Mouse (Mus musculus) ovary, postnatal 10 days (tissue): ENCODE measurements around the gene Ifitm6.
"Not testable (repeated sequence)": the region's sequence is repeated elsewhere in the genome, so short reads cannot be mapped to it uniquely, and the experiment has no call there.

Experiments used
- DNase-seq: peaks from one replicate; pipeline ENCODE4 v3.0.0; 2022; ENCODE audit warnings: low spot score

Gene Ifitm6

DNA sequence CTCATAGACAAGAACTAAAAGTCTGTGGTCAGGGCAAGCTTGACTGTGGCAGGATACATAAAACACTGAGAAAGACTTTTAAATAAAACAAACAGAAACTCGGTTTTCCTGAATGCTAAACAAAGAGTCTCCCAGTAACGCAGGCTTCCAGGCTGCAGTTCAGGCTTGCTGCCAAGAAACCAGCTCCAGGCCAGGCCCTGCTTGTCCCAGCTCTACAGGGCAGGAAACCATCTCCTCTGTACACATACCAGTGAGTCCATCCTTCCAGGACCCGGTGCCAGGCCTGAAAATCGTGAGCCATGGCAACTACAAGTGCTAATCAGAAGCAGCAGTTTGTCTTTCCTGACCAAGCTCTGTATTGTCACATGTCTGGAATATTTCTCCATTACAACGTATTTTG lies 23.9 kb upstream of the Ifitm6 start:
- DNase-seq, result no peak

DNA sequence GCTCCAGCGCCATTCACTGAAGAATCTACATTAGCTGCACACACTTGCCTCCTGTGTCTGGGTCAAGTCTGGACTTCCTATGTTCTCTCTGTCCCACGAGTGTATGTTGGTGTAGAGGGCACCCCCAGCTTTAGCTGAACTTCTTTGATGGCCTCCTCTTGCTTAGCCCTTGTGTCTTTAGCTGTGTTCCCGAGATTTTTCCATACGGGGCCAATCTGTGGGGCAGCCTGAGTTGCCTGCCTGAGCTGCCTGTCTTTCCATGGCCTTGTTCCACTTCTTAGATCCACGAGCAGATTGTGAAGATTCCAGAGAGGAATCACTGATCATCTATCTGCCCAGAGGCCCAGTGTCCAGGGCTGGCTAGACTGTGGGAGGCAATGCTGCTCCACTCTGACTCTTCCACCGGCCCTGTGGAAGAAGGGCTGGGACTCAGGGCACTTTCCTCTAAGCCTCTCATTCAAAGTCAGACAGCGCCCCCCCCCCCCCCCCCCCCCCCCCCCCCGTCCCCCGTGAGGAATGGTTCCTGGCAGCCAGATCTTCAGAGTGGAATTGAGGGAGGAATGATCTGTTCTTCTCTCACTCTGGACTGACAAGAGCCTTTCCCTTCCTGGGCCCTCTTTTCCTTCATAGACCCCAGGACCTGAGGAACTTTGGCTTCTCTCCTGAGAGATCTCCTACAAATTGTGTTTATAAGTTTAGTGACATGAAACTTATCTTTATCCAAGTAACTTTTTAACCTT lies 23.3 kb upstream of the Ifitm6 start:
- no peak for DNase-seq

DNA sequence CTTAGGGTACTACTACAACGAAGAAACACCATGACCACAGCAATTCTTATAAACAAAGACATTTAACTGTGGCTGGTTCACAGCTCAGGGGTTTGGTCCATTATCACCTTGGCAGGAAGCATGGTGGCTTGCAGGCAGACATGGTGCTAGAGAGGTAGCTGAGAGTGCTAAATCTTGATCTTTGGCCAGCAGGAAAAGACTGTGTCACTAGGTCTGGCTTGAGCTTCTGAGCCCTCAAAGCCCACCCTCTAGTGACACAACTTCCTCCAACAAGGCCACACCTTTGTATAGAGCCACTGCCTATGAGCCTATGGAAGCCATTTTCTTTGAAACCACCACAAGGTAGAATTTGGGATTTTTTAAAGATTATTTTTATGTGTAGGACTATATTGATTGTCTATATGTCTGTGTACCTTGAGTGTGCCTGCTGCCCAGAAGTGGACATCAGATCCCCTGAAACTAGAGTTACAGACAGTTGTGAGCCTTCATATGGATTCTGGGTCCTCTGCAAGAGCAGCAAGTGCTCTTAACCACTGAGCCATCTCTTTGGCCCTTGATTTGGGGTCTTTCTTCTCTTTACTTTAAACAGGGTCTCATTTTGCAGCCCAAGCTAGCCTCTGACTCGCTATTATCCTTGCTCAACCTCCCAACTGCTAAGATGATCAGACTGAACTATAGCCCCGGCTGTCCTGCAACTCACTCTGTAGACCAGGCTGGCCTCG lies 21.8 kb upstream of the Ifitm6 start:
- no peak for DNase-seq

DNA sequence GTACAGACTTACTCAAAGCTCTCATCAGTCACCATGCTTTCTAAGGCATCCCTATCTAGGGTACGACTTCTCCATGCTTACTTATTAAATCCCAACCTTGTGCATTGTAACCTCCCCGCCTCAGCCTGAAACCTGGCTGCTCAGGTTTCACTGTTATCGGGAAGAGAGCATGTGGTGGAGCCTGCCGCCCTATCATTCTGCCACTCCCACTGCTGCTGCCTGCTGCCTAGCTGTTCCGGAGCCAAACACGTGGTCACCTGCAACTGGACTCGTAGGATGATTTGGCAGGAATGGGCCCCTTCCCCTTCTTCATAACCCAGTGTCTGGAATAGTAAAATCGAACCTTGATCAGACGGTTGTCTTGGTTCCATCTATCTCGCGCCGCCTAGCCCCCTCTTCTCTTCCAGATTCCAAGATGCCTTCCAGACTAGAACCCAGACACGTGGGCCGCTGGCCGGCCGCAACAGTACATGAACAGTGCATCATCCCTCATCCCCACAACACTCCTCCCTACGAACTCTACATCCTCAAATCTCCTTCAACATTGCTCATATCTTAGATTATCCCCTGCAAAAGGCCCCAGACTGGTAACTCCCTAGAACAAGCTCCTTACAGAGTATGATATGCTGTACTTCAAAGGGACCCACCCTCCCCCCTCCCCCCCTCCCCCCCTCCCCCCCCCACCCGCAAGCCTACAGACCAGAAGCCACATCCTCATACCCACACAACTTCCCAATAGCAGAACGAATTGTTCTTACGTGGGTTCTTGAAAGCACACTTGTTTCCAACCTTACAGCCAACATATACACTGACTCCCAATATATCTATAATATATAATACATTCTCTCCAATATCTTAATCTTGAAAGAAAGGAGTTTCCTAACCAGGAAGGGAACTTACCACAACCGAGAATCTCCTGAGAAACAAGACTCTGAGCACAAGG lies 20.6 kb upstream of the Ifitm6 start:
- no peak for DNase-seq

DNA sequence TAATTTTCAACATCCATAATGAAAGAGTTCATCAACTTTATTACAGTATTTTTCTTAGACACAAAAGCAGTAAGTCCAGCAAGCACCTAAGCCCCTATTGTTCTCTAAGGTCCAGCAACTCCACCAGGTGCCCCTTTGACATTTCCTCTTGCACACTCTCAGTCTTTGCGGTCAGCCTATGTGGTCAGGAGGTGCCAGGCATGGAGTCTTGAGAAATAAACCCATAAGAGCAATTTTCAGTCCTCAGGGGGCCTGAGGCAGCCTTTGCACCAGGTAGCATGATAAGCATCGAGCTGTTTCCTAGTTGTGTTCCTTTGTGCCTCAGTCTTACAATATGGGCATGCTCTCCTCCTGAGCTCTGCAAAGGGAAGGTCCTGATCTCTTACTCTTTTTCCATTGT lies 18.9 kb upstream of the Ifitm6 start:
- not testable (repeated sequence) for DNase-seq

DNA sequence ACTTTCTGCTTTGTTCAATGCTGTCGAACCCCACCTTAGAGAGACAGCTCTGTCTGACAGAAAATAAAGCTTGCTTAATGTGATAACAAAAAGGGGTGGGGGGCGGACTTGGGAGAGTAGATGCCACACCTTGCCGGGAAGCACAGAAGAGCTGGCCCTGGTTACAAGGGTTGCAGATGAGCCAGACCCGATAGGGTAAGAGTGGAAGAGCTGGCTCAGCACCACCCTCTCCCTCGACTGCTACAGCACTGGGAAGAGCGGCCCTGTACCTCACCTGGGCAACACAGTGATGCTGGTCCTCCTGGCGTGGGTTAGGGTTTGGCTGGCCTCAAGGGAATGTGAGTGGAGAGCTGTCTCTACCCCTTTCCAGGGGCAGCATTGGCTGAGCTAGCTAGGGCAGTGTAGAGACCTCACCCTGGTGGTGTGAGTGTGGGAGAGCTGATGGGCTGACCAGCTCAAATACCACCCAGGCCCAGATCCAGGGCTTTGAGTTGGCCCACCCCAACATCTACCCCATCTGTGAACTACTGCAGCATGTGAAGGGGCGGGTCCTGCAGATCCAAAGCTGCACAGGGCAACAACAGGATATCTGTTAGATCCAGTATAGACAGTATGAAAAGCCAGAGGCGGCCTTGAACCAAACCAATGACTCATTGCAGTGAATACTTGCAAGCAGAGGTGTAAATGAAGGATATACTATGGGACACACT lies 14.9 kb upstream of the Ifitm6 start:
- DNase-seq, result no peak

DNA sequence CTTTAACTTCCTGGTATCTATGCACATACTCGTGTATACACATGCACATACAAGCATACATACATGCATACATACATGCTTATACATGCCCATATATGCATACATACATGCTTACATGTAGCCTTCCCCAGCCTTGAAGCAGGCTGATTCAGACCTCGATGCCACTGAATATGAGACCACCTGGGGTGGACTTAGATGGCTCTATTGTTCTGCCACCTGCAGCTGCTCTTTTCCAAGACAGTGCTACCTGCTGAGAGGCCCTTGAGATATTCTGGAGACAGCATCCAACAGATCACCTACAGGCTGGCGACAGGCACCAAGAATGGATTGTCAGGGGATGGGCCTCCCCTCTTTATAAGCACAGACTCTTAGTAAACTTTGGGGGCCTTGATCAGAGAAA lies 12.7 kb upstream of the Ifitm6 start:
- DNase-seq, result no peak

DNA sequence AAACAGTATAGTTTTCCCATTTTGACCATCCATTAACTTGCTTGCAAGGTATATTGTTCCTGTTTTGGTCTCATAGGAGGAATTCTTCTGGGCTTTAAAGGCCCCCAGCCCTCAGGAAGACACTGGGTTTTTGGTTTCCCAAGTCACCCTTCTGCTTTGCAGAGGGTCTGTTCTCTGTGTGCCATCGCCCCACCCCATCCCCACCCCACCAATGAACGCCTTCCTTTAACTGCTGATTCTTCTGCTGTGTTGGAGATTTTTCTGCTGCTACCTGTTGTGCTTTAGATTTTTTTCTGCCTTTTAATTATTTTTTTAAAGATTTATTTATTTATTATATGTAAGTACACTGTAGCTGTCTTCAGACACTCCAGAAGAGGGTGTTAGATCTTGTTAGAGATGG lies 11.1 kb upstream of the Ifitm6 start, which contains the start of gene Gm17387:
TSS of gene Gm17387 (plus strand) at position 301 of the 400 bp plus-strand sequence.
- no peak for DNase-seq

DNA sequence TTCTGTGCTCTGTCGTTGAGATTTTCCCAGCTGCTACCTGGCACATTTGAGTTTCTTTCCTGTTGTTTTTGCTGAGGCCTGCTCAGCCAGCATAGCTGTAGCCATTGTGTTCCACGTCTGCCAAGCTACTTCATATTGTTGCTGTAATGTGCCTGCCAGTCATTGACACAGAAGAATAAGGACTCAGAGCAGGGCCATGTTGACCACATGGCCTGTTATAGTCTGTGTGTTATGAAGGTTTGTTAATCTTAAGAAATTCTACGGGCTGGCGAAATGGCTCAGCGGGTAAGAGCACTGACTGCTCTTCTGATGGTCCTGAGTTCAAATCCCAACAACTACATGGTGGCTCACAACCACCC lies 9.0 kb upstream of the Ifitm6 start:
- no peak for DNase-seq

DNA sequence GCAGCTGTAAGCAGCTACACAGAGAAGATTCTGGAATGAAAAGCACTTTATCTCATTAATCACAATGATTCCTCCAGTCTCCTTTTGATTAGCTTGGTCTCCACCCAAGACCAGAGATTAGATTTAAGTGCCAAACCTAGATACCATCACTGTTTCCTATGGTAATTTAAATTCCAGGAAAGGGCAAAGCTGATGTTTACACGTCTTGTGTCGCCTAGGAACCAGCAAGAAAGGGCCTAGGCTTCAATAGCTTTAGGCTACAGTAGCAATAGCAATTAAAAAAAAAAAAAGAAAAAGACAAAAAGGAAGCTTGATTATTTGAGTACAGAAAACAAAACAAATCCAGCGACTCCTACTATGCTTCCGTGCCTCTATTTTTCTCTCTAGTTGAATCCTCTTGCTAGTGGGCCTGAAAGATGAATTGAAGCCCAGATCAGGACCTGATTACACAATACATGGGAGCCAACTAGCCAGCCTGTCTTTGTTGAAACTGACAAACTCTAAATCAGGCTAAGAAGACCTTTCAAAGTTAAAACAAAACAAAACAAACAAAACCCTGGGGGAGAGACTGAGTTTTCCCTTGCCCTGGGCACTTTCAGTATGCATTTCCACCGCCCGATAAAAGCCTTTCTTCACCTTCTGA lies 8.5 kb upstream of the Ifitm6 start:
- DNase-seq, result no peak

DNA sequence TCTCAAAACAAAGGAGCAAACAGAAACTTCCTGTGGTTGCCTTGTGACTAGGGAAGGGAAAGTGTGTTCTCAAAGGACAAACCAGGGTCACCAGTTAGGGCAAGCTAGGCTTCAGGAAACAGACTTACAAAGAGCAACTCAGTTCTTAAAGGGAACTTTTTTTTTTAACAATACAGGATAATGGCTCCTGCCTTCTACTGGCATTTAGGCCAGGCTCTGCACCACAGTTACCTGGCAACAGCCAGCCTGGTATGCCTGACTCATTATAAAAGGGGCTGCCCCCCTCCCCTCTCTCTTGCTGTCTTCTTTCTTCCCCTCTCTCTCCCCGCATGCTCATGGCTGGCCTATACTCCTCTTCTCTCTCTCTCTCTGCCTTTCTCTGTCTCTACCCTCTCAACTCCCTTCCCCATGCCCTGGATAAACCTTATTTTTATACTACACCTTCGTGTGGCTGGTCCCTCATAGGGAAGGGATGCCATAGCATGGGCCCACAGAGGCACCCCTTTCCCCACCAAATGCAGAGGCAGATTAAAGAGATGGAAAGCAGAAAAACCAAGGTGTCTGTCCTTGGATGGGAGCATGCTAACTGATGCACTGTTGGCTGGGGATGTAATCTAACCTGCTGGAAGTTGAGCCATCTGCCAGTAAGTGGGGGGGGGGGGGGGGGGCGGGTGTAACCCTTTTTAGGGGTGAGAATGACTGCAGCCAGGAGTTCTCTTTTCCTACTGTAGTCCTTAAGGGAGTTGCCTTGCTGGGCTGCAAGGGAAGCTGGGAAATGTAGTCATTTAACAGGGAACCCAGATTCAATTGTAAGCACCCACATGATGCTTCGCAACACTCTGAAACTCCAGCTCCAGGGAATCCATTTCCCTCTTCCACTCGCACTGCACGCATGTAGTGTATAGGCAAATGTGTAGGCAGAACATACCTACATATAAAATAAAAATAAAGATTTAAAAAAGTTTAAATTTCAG lies 7.4 kb upstream of the Ifitm6 start:
- no peak for DNase-seq

DNA sequence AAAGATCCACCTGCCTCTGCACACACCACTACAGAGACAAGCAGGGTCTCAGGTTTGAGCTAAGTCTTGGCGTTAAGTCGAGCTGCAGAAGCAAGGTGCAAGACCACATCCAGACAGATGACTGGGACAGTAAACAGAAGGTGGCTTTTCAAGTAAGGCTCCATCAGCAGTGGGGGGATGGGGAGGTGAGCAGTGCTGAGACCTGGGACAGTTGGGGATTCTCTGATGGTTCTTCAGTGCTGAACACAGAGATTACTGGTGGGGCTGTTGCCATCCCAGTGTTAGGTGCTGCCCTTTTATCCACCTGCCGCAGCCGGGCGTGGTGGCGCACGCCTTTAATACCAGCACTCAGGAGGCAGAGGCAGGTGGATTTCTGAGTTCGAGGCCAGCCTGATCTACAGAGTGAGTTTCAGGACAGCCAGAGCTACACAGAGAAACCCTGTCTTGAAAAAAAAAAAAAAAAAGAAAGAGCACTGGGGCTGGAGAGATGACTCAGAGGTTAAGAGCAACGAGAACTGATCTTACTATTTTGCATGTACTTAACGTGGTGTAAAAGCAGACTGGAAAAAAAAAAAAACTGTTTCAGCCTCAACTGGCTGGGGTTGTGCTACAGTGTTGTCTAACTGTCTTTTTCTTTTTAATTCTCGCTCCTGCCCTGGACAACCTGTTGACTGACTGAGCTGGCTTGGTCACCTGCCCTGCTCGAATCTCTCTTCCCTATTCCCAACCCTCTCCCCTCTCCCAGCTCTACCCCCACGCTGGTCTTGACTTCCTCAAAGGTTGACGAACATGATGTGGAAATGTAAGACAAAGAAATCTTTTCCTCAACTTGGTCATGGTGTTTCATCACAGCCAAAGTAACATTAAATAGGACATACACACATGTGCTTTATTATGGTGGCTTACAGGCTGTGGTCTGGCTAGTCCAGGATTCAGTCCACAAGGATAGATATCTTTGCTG lies 4.0 kb upstream of the Ifitm6 start:
- no peak for DNase-seq

DNA sequence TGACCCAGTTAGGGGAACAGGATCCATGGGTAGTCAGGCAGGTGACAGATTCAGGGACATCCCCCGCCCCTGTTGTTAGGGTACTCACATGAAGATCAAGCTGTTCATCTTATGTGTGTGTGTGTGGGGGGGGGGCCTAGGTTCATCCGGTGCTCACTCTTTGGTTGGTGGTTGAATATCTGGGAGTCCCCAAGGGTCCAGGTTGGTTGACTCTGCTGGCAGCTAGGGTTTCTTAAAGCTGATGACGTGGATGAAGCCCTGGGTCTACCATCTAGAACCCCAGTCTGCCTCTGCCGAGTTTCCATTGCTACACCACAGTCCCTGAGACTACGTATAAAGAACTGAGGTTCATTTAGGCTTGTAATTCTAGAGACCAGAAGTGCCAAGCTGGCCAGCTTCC lies 1.3 kb upstream of the Ifitm6 start:
- DNase-seq, result no peak

DNA sequence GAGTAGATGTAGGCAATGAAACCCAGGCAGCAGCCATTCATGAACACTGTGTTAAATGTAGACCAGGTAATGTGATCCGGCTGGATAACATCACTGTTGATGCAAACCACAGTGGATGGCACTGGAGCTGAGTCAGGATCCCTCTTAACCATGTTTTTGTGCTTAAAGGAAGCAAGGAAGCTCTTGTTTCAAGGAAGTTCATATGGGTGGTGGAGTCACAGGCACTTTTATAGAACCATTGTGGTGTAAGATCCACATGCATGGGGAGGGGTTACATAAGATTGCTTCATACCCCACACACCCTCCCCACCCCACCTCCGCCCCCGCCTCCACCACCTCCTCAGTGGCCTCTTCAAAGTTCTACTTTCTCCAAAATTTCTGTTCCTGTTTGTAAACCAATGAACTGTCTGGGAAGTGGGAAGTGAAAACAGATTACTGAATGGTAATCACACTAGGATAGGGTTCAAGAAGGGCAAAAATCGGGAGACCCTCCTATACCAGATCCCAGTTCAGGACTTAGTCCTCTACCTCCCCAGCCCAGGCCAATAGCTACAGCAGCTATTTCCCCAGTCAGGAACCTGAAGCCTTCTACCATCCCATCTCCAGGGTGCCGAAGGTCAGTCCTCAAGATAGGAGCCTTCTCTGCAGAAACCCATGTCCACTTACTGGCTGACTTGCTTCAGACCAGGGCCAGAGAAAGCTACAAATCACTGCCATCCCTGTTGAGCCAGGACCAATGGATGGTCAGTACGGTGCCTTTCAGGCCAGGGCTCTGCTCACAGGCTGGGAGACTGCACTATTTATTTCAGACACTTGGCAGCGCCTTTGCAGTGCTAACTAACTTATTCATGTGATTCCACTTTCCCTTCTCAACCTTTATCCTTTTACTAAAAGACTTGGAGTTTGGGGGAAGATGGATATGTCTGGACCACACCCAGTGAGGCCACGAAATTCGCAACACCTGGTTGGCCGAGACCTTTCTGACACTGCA lies 722 bp downstream of the Ifitm6 start:
- DNase-seq, result no peak

DNA sequence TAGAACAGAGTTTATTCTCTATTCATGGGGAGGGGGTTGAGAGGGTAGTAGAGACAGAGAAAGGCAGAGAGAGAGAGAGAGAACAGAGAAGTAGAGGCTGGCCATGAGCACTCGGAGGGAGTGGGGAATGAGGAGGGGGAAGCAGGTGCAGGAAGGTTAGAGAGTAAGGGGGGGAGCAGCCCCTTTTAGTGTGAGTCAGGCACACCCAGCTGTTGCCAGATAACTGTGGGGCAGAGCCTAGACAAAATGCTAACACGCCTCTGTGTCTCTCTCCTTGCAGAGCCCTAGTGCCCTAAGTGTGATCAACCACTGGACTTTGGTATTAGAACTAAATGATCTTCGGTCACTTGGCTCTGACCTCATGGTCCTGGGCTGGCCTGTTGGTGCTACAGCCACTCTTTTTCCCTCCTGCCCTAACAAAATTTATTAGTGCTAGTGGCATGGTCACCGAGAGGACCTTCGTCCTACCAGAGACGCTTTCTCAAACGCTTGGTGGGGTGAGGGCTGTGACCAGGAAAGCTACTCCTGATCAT lies 6.4 kb downstream of the Ifitm6 start:
- DNase-seq, result no peak

DNA sequence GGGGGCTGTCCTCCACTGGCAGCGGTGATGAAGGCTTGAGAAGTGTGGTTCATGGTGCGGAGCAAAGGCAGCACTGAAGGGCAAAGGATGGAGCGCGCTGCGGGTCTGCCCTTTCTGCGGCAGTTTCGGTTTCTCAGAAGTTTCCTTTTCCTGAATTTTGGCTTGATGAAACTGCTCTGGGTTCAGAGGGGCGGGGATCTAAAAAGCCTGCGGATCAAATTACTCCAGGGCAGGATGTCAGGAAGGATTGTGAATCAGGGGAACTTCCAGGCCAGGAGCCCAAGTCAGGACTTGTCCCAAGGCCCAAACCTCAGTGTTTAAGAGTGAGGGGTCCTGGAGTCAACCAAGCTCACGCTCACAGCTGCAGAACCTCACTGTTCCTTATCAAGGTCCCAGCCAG lies 7.1 kb downstream of the Ifitm6 start, which contains the start of gene Ifitm3:
TSS of gene Ifitm3 (minus strand) at position 178 of the 400 bp plus-strand sequence.
- peak; percentile 49 for DNase-seq

DNA sequence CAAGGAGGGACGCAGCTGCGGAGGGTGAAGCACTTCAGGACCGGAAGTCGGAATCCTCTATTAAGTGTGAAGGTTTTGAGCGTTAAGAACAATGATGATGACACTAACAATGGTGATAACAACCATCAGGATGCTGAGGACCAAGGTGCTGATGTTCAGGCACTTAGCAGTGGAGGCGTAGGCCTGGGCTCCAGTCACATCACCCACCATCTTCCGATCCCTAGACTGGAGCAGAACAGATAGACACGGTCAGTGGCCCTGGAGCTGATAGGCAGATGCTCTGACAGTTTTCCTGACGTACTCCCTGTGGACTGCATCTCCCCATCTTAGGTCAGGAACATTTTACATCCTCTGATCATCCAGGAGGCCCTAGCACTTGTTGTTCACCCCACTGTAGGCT lies 8.1 kb downstream of the Ifitm6 start:
- DNase-seq, result no peak
